Mouse (Mus musculus) neutrophil, adult 65 days (primary cell): ENCODE results near the gene Ddc. TPM values are rescaled to one million over a fixed set of nuclear protein-coding genes. Genes with fewer than 3 reads are reported as not detected.

Source experiments
- total RNA-seq: library from RNA; stranded (reverse); gene quantifications from 2 replicates; pipeline ENCODE4 v1.2.4, GENCODE M21; 2023

Gene Ddc
- not detected in 2 replicates for total RNA-seq

DNA sequence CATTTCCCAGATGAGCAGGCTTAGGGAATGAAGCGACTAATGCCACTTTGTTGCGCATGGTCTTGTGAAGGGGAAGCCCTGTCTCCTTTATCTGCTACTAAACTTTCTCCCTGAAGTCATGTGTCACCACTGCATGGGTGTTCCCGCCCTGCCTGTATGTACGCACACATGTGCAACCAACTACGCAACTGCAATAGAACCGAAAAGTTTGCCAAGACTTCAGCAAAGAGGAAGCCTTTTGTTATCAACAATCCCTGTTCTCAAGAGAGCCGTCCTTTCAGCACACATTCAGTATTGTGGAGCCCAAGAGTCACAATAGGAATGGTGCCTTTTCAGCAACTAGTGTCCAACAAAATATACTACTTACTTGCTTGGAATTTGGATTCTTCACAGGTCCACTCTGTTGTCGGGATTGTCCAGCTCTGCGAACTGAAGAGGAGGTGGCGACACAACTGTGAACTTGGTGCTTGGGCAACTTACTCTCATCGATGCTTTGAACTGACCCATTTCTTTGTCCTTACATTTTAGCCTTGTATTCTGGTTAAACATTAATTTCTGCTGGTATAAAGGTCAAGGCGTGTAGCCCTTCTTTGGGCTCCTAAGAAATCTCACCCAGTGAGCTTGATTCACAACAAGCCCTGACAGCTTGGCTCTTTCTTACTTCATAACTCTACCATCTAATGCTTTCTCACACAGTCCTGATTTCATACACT lies at the start of gene Ddc:
TSS of gene Ddc (minus strand) at position 500 of the 713 bp plus-strand sequence.

DNA sequence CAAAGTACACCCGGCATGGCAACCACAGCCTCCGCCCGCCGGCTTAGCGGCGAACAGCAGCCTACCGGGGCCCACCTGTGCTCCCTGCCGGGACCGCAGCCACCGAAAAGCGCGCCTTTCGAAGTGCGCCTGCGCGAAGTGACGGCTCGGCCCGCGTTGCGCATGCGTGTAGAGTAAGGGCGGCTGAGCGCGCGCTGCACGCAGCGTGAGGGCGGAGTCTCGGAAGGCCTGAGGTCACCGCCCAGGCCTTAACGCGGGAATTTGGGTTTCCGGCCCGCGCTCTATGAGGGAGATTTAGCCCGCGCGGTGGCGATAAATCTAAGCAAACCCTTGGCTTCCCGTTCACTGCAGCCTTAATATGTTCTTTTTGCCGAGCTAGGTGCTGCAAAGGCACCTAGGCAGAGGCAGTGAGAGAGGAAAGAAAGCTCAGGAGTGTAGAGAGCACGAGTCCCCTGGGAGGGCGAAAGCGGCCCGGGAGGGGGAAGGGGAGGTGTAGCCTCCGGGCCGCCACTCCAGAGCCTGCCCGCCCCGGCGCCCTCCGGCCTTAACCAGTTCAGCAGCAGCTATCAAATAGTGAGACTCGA lies 89.0 kb downstream of the Ddc start, which contains the start of gene Fignl1:
TSS of gene Fignl1 (minus strand) at position 143 of the 584 bp plus-strand sequence.

Other genes with a start within 250 kb of the Ddc start
- 214 and 231 TPM in 2 replicates for gene Ikzf1, start 213.1 kb downstream of the Ddc start, total RNA-seq
- 10.3 and 10.6 TPM in 2 replicates for gene Fignl1, start 89.2 kb downstream of the Ddc start, total RNA-seq
- gene Grb10, start 140.5 kb upstream of the Ddc start, total RNA-seq = 0.35 and 0.57 TPM in 2 replicates